Comparison of ENCODE assay signal across 8 mouse cellular contexts in genomic region chr12:112096051-112096732, GRCm38 (mm10). TPM values are rescaled to one million over a fixed set of nuclear protein-coding genes. Genes with fewer than 3 reads are reported as not detected.
A peak's percentile ranks its signal among the peaks of the same experiment; 100 is the strongest.
DNase-seq lines count a peak whose midpoint lies in the region; ATAC-seq and TF ChIP-seq lines count a peak whose summit lies in the region.

No protein-coding gene starts in this region.

- H3K4me3 ChIP-seq in heart, adult 2 months, result no peak overlapping the region
- no peak overlapping the region for H3K4me3 ChIP-seq in hindbrain, embryonic 12.5 days

- TF ChIP-seq CTCF in heart, adult 2 months (IDR thresholded peaks at IDR 0.05), result peak; percentile 28

- H3K4me1 ChIP-seq in heart, adult 2 months (ENCODE audit: control insufficient read depth, insufficient read depth, low read length), result peaks cover 6% of the 10 kb centered on the region
- H3K4me1 ChIP-seq in hindbrain, embryonic 12.5 days, result no peaks in the 10 kb centered on the region; the same call in 1 of the 2 replicates

- peak; percentile 75 for TF ChIP-seq EP300 in heart, adult 2 months (IDR thresholded peaks at IDR 0.05; ENCODE audit: insufficient read depth, low read depth, low read length)

- no peaks in the 10 kb centered on the region for H3K79me2 ChIP-seq in heart, adult 2 months (replicated peaks; ENCODE audit: control insufficient read depth, insufficient read depth, low read length)

- WGBS in heart, adult 2 months, result 39% methylated on average over 13 of the region's 13 CpGs
- whole genome bisulfite sequencing in hindbrain, embryonic 12.5 days, result 81% methylated on average over 13 of the region's 13 CpGs

- H3K9ac ChIP-seq in heart, adult 2 months (ENCODE audit: low read depth, low read length), result no peak overlapping the region
- no peak overlapping the region for H3K9ac ChIP-seq in hindbrain, embryonic 12.5 days

- DNase-seq in ovary, adult 18-20 months (ENCODE audit: low spot score), result peak; percentile 33
- DNase-seq in ovary, postnatal 10 days (ENCODE audit: low spot score), result no peak
- peak; percentile 60 to 81 for DNase-seq in heart, adult 2 months
- DNase-seq in left cerebral cortex, adult 8-10 months (ENCODE audit: low spot score in 2 of 2), result peak; percentile 52 to 79
- DNase-seq in testis, postnatal 14 days (ENCODE audit: low spot score), result peak; percentile 71
- no peak for DNase-seq in cerebellum, adult 18-20 months

- no peak overlapping the region for H3K4me2 ChIP-seq in hindbrain, embryonic 12.5 days (replicated peaks)

- peak overlapping the region; percentile 48; the same call in 1 of the 2 replicates for H3K27ac ChIP-seq in heart, adult 2 months
- H3K27ac ChIP-seq in hindbrain, embryonic 12.5 days, result no peak overlapping the region

- H3K36me3 ChIP-seq in heart, adult 2 months (ENCODE audit: control insufficient read depth, insufficient read depth, low read length), result no peaks in the 10 kb centered on the region
- H3K36me3 ChIP-seq in hindbrain, embryonic 12.5 days, result no peaks in the 10 kb centered on the region

- H3K27me3 ChIP-seq in heart, adult 2 months (ENCODE audit: control insufficient read depth, insufficient read depth, low read length), result no peaks in the 10 kb centered on the region
- H3K27me3 ChIP-seq in hindbrain, embryonic 12.5 days, result peaks cover 3% of the 10 kb centered on the region; the same call in 1 of the 2 replicates

- intact Hi-C loops in heart, adult 2 months (cut with DNase I), result no loop called here

- TF ChIP-seq POLR2A in heart, adult 2 months (IDR thresholded peaks at IDR 0.05; ENCODE audit: insufficient read depth, low read depth, low read length), result no peak

- ATAC-seq in hindbrain, embryonic 12.5 days (ENCODE audit: low FRiP score), result no peak
- no peak for ATAC-seq in erythroid progenitor cell, adult 5-6 weeks (replicated peaks; ENCODE audit: low FRiP score, poor library complexity, severe bottlenecking)

- H3K9me3 ChIP-seq in hindbrain, embryonic 12.5 days (replicated peaks), result no peaks in the 10 kb centered on the region

RNA-seq across cellular contexts. Expression of gene Aspg, which starts 10.3 kb away (rescaled TPM):
- total RNA-seq in heart, adult 2 months (2021), result under 1 TPM; 0.55 to 0.61 TPM
- 4.4 and 11.1 TPM in 2 replicates for polyA plus RNA-seq in heart, adult 2 months (2012; rRNA removed)
- 1 to 10 TPM; 1.8 to 8.5 (median 4.9) TPM for total RNA-seq in left cerebral cortex, adult 8-10 months (2022)
- polyA plus RNA-seq in hindbrain, embryonic 12.5 days (2016; fragmentation: Nextera tagmentation; extraction: Ambion mirVana), result 0.66 and 1.2 TPM in 2 replicates
- total RNA-seq in erythroid progenitor cell, adult 5-6 weeks (2015; ENCODE audit: low replicate concordance), result not detected in 2 replicates
- not detected in 2 replicates for total RNA-seq in erythroid progenitor cell, adult 5-6 weeks (2017; ENCODE audit: low replicate concordance)

RNA-seq across cellular contexts. Expression of gene Kif26a, which starts 49.8 kb away (rescaled TPM):
- 10 to 100 TPM; 10.7 to 12.0 TPM for total RNA-seq in heart, adult 2 months (2021)
- polyA plus RNA-seq in heart, adult 2 months (2012; rRNA removed), result 7.3 and 8.2 TPM in 2 replicates
- 1 to 10 TPM; 4.8 to 5.7 (median 5.1) TPM for total RNA-seq in left cerebral cortex, adult 8-10 months (2022)
- polyA plus RNA-seq in hindbrain, embryonic 12.5 days (2016; fragmentation: Nextera tagmentation; extraction: Ambion mirVana), result 5.0 and 5.1 TPM in 2 replicates
- not detected in 2 replicates for total RNA-seq in erythroid progenitor cell, adult 5-6 weeks (2015; ENCODE audit: low replicate concordance)
- not detected in 2 replicates for total RNA-seq in erythroid progenitor cell, adult 5-6 weeks (2017; ENCODE audit: low replicate concordance)

Comparison
In these comparisons a context has a peak if more than half of its experiments do, and no peak if none do; other contexts are left out.
1. DNase-seq: peak in ovary, adult 18-20 months (single experiment), heart, adult 2 months (2 of 2), left cerebral cortex, adult 8-10 months (2 of 2) and testis, postnatal 14 days (single experiment); none in ovary, postnatal 10 days (single experiment) and cerebellum, adult 18-20 months (0 of 2).
2. RNA of gene Kif26a, which starts 49.8 kb away (total RNA-seq): 10.7 to 12.0 TPM in heart, adult 2 months and 4.8 to 5.7 TPM in left cerebral cortex, adult 8-10 months; not detected in erythroid progenitor cell, adult 5-6 weeks; every median in the first group is over 4 times any median in the second.